Mouse (Mus musculus) embryo, embryonic 10 days (tissue): ENCODE results near the gene Chst8.

Experiments
- DNase-seq: peaks from one replicate; pipeline ENCODE4 v3.0.0-alpha.2; 2015; ENCODE audit warnings: low spot score

Gene Chst8

DNA sequence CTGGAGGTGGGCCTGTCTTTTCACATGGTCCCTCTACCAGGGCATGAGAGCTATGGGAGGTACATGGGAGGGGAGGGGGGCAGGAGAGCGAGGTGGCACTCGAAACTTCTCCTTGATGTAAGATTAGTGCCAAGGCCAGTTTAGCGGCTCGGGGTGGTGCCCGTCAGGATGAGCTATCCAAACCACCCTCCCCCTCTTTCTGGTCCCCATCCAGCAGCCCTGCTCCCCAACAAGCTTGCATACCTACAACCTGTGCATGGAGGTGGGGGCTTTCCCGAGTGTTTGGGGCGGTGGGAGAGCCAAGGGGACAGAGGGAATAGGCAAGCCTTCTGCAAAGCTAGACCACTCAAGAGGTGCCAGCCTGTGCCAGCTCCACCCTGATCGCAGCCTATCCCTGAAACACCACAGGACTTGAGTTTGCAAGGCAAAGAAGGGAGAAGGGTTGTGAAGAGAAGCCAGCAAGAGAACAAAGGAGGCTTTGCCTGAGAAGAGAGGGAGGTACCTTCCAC is 182.8 kb downstream of the Chst8 start:
- no peak for DNase-seq
